Mouse (Mus musculus) heart, adult 11 months (tissue): ENCODE results near the gene Dqx1.

Source experiments
- DNase-seq: peaks from one replicate; pipeline ENCODE4 v3.0.0; 2022

Dqx1 gene

GRCm38 (mm10) chr6:83057790-83058189, at the start of gene Dqx1:
TSS of gene Dqx1 (plus strand) at chr6:83057844.
- DNase-seq: no peak

DNA sequence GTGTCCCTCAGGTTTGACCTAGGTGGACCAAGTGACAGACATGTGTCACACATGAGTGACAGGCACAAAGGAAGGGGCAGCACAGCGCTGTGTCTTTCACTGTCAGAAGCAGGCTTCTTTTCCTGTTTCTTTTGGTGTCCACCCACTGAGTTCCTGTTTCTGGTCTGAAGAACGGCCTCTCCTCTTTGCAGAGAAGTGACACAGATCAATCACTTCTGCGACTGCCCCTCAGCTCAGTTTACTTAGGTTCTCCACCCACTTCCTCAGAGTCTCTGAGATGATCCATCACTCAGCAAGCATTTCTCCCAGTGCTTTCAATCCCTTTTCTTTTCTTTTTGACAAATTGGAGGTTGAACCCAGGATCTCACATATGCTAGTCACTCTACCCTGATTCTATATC, 49.0 kb upstream of the Dqx1 start:
- peak; percentile 91 for DNase-seq

GRCm38 (mm10) chr6:83010010-83010409, 47.6 kb upstream of the Dqx1 start:
- DNase-seq: no peak

- peak; percentile 81 for DNase-seq
Measured at GRCm38 (mm10) chr6:83011255-83011654, 46.4 kb upstream of the Dqx1 start.

DNA sequence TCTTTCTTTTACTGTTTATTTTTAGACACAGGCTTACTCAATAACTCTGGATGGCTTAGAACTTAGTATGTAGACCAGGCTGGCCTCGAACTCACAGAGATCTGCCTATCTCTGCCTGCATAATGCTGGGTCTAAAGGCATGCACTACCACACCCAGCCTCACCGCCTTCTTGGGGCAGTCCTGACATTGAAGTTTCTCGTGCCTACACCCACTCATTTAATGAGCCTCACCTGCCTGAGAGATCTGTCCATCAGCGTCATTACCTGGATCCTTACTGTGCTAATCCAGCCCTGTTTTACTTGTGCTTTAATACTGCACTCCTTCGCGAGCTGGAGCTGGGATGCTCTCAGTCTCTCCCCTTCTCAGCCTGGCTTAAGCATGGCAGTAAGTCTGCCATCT, 45.9 kb upstream of the Dqx1 start:
- no peak for DNase-seq

- DNase-seq: no peak
Measured at GRCm38 (mm10) chr6:83013444-83013843, 44.2 kb upstream of the Dqx1 start.

GRCm38 (mm10) chr6:83014482-83015466, 42.9 kb upstream of the Dqx1 start:
- DNase-seq: peak; percentile 83

DNA sequence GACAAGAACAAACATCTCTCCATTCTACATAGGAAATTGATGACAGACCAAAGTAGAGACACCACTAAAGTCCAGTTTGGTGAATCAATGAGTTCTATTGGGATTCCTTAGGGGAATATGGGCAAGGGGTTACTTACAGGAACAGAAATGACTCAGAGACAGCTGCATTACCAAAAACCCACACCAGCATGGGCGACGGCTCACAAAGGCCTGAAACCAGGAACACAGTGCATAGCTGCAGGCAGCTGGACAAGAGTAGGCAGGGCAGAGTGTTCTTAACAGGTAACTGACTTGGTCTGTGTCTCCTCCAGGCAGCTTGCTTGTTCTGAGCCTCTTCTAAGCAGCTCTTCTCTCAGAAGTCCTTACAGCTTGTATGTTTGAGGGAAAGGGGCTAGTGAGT, 41.9 kb upstream of the Dqx1 start:
- no peak for DNase-seq

DNA sequence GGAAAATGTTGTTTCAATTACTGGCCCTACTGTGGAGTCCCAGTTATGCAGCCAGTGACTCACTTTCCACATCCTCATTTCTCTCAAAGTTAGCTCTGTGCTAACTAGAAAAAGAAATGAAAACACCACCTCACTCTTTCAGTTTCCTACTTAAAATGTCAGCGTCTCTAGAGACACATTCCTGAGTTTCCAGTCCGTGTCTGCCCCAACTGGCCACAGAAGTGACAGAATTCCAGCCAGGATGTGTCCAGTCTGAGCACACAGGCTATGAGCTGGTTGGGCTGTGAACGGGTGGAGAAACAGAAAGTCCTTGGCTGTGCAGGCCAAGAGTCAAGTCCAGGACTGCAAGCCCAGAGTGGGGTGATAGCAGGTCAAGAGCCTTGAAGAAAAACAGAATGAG, 40.5 kb upstream of the Dqx1 start:
- DNase-seq: peak; percentile 99

- no peak for DNase-seq
Measured at GRCm38 (mm10) chr6:83019044-83019443, 38.6 kb upstream of the Dqx1 start.

DNA sequence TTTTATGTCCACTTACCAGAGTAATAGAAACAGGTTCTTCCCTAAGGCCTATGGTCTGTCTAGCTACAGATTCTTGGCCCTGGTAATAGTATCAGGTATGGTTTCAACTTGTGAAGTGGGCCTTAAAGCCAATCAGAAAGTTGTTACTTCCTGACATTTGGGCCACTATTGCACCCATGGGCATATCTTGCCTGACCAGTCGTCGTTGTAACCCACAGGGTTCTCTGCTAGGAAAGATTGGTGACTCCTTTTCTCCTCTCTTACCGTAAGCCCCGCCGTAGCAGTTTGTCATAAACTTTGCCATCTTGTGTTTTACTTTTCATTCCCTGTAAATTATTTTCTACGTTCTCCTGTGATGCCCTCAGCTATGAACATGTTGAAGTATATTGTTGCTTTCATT, 37.5 kb upstream of the Dqx1 start:
- DNase-seq: no peak

GRCm38 (mm10) chr6:83020836-83021593, 36.6 kb upstream of the Dqx1 start:
- DNase-seq: peak; percentile 71

DNA sequence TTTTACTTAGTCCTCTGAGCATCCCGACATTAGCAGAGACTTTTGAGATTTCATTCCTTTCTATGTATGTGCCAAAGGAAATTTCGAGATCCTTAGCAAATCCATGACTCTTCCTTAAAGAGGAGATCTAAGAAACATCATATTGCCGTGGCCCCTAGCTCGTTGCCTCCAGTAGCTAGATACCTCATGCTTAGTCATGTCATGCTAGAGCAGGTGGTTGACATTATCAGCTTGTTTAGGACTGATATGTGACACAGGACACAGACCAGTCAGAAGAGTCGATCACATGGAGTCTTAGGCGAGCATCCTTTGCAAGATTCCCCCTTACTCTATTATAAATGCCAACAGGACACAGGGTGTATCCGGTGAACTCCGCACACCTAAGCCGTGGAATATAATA, 34.6 kb upstream of the Dqx1 start:
- DNase-seq: no peak

DNA sequence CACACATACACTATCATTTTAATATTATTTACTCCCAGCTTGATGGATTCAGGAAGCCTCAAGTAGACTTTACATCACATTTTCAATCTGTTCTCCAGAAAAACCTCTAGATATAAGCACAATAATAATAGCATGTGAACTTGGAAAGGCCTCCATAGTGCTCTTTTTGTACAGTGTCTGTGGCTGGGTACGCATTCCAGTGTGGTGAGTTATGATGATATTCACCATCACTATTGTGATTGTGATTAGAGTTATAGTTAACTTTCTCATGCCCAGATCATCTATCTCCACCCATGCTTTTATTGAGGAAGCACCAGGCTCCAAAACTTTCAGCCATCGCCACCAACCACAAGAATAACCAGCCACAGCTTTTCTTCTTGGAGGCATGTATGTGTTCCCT, 33.9 kb upstream of the Dqx1 start:
- DNase-seq: no peak

DNA sequence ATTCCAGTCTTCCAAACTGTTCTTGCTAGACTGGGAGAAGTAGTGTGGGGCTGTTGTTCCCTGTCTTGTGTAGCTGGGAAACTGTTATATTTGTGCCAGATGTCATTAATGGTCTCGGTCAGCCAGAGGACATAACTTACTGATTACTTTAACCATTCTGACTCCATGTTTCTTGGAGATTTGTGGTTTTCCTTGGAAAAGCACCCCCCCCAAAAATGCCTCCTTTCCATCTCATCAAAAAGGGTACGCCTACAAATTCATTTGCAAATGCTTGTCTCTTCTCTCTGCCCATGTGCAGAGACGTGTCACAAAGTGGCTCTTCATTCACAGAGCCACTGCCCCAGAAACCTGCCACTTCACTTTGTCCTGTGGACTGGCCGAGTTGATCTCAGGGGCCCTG, 33.2 kb upstream of the Dqx1 start:
- no peak for DNase-seq

DNA sequence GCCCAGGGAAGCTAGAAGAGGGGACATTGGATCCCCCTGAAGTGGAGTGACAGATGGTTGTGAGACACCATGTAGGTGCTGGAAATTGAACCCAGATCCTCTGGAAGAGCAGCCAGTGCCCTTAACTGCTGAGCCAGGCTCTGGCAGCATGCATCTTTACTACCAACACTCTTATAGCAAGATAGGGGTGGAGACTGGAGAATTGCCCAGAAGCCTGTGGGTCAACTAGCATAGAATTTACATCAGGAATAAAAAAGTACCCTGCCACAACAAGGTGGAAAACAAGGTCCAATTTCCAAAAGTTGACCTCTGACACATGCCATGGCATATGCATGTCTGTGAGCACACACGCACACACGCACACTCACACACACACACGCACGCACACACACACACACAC, 32.4 kb upstream of the Dqx1 start:
- DNase-seq: peak; percentile 72

DNA sequence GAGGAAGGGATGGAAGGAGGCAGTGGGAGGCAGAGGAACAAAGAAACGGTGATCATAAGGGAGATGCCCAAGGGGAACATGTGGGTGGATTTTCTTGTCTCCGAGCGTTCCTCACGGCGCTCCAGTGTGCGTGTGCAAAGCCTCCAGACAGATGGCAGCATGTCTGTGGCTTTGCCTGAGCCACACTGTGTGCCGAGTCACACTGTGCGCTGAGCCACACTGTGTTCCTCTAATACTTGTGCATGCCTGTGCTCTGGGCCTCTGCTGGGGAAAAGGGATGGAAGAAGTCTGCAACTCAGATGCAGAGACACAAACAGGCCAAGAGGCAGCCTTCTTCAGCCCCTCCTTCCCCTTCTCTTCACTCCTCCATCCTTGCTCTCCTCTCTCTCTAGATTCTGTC, 30.4 kb upstream of the Dqx1 start:
- DNase-seq: no peak

DNA sequence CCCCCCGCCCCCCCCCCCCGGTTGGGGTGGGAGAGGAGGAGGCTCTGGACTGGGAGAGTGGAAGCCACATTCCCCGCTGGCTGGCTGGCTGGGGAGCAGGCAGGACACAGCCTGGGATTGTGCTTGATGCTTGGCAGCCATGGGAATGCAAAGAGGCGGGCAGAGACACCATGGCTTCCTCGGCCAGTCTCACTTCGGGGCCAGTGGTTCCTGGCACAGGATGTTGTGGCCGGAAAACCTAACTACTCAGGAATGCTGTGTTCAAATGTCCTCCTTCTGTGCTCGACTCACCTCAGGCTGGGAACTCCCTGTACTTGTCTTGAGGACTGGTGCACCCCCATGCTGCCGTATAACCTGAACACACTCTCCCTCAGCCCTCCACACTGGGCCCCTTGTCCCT, 29.9 kb upstream of the Dqx1 start:
- peak; percentile 86 for DNase-seq

GRCm38 (mm10) chr6:83029777-83030176, 27.9 kb upstream of the Dqx1 start:
- DNase-seq: peak; percentile 83

GRCm38 (mm10) chr6:83031111-83031510, 26.5 kb upstream of the Dqx1 start:
- peak; percentile 91 for DNase-seq

- DNase-seq: peak; percentile 91
Measured at GRCm38 (mm10) chr6:83031921-83032590, 25.6 kb upstream of the Dqx1 start.

DNA sequence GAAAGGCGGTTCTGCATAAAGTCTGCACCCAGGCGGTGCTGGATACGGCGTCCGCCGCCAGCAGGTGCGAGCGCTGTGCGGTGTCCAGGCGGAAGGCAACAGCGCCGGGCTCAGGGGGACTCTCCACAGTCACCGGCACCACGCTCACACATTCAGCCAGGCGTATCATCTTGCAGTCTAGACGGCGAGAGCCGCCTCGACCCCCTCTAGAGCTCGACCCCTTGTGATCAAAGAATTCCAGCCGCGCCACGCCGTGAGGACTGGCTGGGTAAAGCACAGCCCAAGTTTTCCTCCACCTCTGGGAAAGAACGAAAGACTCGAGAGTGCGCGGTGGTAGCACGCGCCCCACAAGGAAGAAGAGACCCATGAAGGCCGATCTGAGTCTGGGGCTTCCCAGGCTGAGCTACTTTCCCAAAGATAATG, 24.9 kb upstream of the Dqx1 start:
- DNase-seq: peak; percentile 96
